Mouse (Mus musculus): ENCODE data around the gene Cdk17.
A peak's percentile ranks its signal among the peaks of the same experiment; 100 is the strongest.

Cdk17 gene

GRCm38 (mm10) chr10:93231893-93232292 is 71.2 kb downstream of the Cdk17 start:
- DNase-seq, result peak; percentile 55

GRCm38 (mm10) chr10:93233665-93234194 is 73.1 kb downstream of the Cdk17 start:
- DNase-seq, result peak; percentile 87

GRCm38 (mm10) chr10:93234692-93235091 is 74.0 kb downstream of the Cdk17 start:
- DNase-seq, result peak; percentile 74

GRCm38 (mm10) chr10:93239201-93239806 is 78.6 kb downstream of the Cdk17 start:
- peak; percentile 92 for DNase-seq

- DNase-seq, result peak; percentile 80
Measured at GRCm38 (mm10) chr10:93242208-93242607, 81.5 kb downstream of the Cdk17 start.

- DNase-seq, result no peak
Measured at GRCm38 (mm10) chr10:93242861-93243260, 82.2 kb downstream of the Cdk17 start.

- DNase-seq, result peak; percentile 60
Measured at GRCm38 (mm10) chr10:93244209-93244705, 83.6 kb downstream of the Cdk17 start.

- DNase-seq, result peak; percentile 68
Measured at GRCm38 (mm10) chr10:93246185-93246920, 85.7 kb downstream of the Cdk17 start.

GRCm38 (mm10) chr10:93247422-93247821 is 86.7 kb downstream of the Cdk17 start:
- DNase-seq, result peak; percentile 75

GRCm38 (mm10) chr10:93247902-93248301 is 87.2 kb downstream of the Cdk17 start:
- peak; percentile 93 for DNase-seq

- peak; percentile 86 for DNase-seq
Measured at GRCm38 (mm10) chr10:93248416-93248815, 87.7 kb downstream of the Cdk17 start.

- DNase-seq, result peak; percentile 80
Measured at GRCm38 (mm10) chr10:93249901-93250300, 89.2 kb downstream of the Cdk17 start.

GRCm38 (mm10) chr10:93250436-93251317 is 90.0 kb downstream of the Cdk17 start:
- peak; percentile 83 for DNase-seq

GRCm38 (mm10) chr10:93251426-93251825 is 90.8 kb downstream of the Cdk17 start:
- DNase-seq, result peak; percentile 71

- DNase-seq, result peak; percentile 84
Measured at GRCm38 (mm10) chr10:93252661-93253060, 92.0 kb downstream of the Cdk17 start.

- peak; percentile 74 for DNase-seq
Measured at GRCm38 (mm10) chr10:93253156-93253555, 92.5 kb downstream of the Cdk17 start.

GRCm38 (mm10) chr10:93255294-93255693 is 94.6 kb downstream of the Cdk17 start:
- DNase-seq, result peak; percentile 86

- DNase-seq, result peak; percentile 83
Measured at GRCm38 (mm10) chr10:93259826-93260225, 99.2 kb downstream of the Cdk17 start.

GRCm38 (mm10) chr10:93261132-93261980 is 100.7 kb downstream of the Cdk17 start:
- DNase-seq, result peak; percentile 95

- peak; percentile 92 for DNase-seq
Measured at GRCm38 (mm10) chr10:93261981-93262499, 101.4 kb downstream of the Cdk17 start.

GRCm38 (mm10) chr10:93263431-93263830 is 102.8 kb downstream of the Cdk17 start:
- peak; percentile 91 for DNase-seq

- DNase-seq, result peak; percentile 89
Measured at GRCm38 (mm10) chr10:93264001-93264400, 103.3 kb downstream of the Cdk17 start.
